Mouse (Mus musculus) kidney, postnatal 25 days (tissue): ENCODE data around the gene Dcaf17.

Experiments
- DNase-seq, 2 experiments: peaks; one replicate each; pipeline ENCODE4 v3.0.0; 2021; ENCODE audit warnings: mixed read lengths in 2 of 2

Dcaf17 gene

DNA sequence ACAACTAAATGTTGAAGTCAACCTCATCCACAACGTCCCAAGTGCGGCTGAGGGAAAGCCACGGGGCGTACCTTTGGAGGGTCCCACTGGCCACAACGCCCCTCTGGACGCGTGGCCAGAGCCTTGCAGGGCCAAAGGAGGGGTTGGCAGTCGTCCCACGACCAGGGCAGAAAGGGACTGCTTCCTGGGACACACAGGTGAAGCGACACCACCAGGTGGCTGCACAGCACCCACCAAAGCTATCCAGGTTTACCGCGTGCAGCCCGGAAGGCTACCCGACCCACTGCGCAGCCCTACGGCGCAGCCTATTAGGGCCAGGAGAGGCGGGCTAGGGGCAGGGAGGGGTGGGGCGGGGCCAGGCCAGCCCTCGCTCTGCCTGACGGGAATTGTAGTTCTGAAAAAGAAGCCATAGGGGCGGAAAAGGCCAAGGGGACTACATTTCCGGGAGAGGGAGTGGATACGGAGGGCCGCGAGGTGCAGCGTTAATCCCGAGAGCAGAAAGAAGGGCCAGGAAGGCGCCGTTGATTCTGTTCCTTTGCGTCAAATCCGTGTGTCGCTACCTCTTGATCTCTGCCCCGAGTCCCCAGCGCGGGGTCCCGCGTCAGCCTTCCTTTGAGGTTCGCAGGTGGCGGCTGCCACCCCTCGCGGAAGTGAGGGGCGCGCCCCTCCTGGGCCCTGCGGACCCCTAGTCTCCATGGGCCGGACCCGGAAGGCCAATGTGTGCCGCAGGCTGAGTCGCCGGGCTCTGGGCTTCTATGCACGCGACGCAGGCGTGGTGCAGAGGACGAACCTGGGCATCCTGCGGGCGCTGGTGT is at the start of gene Dcaf17, which contains the start of gene Mettl8:
TSS of gene Dcaf17 (plus strand) at position 29 of the 815 bp plus-strand sequence.
TSS of gene Mettl8 (minus strand) at position 284 of the 815 bp plus-strand sequence.
- peak; percentile 96 to 97 for DNase-seq

DNA sequence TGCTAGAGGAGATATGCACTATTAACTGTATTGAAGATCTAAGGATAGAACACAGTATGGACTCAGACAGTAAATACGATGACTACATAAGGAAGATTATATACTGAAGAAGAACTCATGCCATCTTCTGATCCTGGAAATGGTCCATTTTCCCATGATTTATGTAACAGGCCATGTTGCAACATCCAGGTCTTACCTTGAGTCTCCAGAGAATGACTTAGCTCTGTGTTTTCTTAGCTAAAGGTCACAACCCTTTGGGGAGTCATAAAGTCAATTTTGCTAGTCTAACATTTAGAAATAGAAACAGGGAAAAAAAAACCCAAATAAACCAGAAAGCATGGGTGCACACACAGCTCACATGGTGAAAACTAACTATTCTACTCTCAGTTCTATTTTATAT is 43.3 kb upstream of the Dcaf17 start:
- no peak for DNase-seq

DNA sequence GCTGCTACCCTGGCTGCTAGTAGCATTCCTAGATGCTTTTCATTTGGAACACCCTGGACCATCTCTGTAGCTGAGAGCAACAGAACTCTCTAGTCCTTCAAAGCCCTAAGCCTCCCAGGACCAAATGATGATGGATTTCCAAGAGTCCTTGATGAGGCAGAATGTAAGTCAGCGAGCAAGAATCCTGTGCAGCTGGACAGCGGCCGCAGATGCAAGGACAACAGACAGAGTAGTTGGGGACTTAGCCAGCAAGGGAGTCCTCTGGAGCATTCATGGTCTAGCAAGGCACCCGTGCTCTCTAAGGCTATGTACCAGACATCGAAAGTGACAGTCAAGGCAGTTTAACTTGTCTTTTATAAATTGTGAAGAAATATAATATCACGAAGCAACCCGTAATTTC is 41.6 kb upstream of the Dcaf17 start:
- no peak for DNase-seq

DNA sequence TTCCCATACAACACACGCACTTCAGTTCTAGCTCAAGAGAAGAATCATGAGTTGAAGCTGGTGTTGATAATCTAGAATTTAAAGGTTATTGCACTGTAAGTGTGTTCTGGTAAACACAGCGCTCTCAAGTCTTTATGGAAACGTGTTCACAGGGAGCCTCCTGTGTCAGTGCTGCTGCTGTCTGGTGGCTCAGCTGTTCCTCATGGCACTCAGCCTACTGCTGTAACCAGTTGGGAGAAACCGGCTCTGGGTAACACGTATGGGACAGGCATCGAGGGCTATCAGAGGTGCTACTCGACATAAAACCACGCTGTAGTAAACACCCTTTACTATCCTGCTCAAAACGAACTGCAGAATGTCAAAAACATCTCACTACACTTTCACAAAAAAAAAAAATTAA is 35.9 kb upstream of the Dcaf17 start:
- DNase-seq = no peak

DNA sequence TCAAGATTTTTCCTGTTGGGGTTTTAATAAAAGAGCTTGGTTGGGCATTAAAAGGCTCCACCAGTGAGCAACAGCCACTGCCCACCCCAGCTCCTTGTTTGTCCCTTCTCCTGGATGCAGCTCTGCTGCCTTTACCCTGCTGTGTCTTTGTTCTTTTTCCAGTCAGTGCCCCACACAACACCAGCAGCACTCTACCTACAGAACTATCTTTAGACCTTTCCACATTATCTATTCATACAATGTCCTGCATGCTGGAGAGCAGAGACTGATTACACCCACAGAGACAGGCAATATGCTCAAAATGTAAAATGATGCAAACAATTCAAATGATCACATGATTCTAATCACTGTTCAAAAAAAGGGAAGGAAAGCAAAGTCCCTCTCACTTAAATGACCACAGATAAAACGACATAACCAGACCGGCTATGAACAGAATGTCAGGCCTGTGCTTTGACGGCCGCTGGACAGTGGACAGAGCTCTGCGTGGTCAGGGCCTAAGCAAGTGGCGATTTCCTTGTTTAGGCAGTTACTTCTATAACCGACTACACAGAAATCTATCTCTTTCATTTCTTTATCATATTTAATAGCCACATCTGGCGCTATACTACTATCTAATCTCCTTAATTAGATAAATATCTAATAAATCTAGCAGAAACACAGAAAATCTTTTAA is 35.3 kb upstream of the Dcaf17 start:
- no peak for DNase-seq

DNA sequence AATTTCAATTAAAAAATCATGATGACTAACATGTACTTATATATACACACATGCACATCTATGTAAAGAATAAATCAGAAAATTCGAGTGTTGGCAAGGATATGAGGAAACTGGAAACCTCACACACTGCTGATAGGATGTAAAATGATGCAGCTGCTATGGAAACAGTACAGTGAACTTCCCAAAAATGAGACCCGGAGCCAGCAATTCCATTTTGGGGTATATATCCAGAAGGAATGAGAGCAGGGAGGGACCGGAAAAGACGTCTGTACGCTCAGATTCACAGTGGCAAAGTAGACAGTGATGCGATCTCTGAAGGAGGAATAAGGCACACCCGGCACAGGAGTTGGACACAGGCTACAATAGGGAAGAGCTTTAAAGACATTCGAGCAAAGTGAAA is 34.5 kb upstream of the Dcaf17 start:
- no peak for DNase-seq

DNA sequence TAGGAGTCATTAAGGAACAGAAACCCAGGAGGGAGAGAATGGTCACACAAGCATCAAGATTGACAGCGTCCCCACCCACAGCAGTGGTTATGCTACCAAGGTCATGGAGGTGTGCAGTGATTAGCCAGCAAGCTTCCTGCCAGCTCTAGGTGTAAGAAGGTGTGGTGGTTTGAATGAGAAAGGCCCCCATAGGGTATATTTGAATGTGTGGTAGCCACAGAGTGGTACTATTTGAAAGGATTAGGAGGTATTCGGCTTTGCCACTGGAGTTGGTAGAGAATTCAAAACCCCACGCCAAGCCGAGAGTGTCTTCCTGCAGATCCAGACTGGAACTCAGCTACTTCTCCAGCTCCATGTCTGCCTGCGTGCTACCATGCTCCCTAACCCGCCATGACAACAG is 32.1 kb upstream of the Dcaf17 start:
- no peak for DNase-seq

DNA sequence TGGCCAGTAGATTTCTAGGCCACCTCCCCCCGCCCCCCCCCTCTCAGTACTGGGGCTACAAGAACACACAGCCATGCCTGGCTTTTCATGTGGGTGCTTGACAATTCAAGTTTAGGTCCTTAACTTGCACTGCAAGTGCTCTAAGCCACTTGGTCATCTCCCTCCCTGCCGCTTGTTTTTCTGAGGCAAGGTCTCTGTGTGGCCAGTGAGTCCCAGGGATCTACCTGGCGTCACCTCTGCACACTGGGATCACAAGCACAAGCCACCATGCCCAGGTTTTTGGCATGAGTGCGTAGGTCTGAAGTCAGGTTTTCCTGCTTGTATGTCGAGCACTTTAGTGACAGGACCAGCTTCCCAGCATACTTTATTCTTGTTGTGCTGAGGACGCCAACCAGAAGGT is 31.1 kb upstream of the Dcaf17 start:
- peak in 1 of 2 experiments; percentile 44 for DNase-seq

DNA sequence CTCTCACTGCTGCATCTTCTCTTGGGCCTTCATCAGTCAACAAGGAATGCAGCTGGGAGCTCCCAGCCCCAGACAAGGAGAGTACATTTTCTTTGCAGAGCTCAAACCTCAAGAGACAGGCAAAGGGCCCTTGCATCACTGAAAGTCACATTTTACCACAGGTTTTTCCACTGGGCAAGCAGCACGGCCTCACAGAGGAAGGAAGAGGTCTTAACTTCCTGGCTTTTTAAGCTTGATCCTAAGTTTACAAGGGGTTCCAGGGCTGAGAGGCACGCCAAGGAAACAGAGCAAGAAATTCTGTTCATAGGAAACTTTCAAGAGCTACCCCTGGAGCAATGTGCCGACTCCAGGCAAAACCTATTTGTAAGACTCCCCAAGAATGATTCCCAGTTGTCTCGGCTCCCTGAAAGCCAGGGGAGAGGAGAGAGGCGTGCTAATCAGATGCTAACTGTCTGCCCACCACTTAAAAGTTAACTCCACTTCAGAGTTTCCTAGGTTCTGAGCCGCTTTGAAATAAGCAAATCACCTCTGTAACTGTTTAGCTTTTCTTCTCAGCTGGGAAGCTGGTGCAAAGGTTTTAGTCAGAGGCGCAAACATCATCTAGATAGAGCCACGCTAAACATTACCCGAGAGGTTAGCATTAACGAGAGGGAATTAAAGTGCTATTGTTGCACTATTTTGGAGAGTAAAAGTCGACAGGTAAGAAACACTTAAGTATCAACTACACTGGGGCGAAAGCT is 29.4 kb upstream of the Dcaf17 start:
- peak; percentile 47 to 60 for DNase-seq

DNA sequence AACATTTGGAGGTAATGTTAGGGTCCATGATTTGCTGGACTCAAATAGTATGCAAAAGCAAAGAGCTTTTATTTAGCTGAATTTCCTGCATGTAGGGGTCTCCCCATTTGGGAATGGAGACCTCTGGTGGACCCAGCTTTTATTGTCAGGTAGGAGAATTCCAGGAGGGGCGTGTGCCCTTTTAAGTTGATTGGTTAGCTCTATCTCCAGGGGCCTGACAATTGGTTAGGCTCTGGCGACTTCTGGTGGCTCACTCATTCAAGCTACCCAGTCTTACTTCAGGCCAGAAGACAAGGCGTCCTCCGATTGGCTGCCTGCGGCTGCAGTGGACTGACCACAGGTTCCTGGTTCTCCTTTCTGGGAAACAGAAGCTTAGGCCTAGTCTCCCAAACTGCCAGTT is 28.3 kb upstream of the Dcaf17 start:
- peak; percentile 27 to 65 for DNase-seq

DNA sequence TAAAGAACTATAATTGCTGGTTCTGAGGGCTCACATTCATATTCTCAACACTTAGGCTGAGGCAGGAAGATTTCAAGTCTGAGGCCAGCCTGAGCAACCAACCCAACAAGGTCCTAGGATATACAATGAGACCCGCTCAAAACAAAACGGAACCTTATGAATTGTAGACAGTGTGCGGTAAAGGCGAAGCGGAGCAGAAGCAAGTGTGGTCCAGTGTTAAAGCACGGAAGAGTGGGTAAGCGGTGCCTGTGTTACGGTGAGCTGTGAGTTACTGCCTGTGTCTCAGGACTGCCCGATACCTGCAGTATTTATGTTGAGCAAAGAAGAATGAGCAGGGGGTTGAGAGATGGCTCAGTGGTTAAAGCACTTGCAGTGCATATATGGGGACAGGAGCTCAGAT is 27.5 kb upstream of the Dcaf17 start:
- DNase-seq = no peak

DNA sequence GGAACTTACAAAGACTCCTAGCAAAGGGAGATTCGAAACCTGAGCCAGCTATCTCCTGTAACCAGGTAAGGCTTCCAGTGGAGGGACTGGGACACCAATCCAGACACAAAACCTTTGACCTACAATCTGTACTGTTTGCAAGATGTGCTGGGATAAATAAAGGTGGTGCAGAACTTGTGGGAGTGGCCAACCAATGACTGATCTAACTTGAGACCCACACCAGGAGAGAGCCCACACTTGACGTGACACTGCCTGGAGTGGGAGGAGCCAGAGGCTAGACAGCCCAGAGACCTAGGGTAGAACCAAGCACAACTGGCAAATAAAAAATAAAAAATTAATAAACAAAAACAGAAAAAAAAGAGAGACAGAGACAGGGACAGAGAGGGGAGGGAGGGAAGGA is 24.5 kb upstream of the Dcaf17 start:
- no peak for DNase-seq

DNA sequence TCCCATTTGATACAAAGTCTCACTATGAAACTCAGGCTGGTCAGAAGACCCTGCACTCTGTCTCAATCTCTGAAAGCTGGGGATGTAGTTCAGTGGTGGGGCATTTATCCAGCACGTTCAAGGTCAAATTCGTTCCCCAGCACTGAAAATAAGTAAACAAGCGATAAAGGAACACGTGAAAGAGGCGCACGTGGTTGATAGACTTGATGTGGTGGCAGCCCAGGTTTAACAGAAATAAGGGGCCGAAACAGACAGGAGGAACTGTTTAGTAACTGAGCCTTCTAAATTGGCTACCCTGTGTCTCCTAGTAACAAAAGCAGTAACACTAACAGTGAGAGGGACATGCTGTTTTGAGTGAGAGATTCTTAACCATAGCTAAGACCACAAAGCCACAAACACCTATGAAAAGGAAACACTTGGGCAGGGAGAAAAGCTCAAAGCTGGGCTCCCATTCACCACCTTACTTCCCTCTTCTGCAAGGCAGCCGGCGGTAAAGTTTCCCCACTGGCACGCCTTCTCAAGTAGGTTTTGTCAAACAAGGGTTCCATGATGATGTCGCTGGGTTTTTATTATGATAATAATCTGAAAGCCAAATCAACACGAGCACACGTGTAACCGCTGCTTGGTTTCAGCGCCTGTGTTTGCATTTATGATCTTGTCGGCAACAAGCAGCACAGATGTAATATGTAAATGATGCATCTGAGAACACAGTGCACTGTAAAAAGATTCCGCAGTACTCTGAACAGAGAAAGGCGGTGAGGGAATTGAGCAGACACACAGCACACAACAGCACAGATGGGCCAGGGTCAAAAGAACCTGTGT is 22.9 kb upstream of the Dcaf17 start:
- no peak for DNase-seq

DNA sequence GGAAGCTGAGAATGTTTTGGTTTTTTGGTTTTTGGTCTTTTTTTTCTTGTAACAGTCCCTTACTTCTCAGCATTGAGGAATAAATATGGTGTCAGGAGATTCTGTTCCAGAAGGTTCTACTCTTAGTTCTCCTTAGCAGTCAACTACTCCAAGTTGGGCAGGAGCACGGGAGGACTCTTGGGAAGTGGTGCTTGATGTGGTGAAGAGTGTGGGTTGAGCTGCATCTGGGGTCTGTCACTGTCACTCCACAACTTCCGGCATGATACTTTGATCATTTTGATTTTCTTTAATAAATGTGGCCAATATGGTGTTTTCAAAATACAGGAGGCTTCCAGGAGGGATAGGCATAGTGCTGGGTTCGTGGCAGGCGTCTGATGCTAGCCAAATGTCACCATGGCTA is 22.1 kb upstream of the Dcaf17 start:
- no peak for DNase-seq

DNA sequence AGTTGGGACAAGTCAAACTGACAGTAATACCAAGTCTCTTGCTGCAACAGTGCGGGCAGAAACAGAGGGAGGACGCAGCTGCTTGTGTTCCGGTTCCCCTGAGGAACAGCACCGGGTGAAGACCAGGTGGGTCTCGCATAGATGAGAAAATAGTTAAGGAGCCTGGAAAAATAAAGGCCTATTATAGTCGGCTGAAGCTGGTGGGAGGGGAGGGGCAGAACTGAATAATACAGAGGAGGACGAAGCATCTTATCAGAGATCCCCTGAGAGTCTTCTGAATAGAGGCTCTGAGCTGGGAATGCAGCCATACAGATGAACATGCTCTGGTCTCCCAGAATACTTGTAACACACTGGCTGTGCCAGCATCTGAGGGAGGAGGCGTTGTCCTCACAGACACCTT is 21.1 kb upstream of the Dcaf17 start:
- DNase-seq = no peak

DNA sequence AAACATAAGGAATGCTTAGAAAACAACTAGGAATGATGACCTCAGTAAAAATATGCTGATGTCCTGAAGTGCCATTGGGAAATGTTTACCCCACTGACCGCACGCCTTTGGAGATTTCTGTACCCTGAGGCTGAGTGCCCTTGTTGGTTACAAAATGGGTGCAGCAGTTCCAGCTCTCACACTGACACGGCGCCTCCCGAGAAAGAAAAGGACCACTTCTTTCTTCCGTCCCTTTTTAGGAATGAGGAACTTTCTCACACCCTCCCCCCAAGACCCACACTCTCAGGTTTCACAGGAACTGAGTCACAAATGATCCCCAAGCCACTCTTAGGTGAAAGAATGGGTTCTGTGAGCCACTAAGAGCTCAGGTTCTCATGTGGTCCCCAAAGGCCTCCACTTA is 17.7 kb upstream of the Dcaf17 start:
- no peak for DNase-seq

DNA sequence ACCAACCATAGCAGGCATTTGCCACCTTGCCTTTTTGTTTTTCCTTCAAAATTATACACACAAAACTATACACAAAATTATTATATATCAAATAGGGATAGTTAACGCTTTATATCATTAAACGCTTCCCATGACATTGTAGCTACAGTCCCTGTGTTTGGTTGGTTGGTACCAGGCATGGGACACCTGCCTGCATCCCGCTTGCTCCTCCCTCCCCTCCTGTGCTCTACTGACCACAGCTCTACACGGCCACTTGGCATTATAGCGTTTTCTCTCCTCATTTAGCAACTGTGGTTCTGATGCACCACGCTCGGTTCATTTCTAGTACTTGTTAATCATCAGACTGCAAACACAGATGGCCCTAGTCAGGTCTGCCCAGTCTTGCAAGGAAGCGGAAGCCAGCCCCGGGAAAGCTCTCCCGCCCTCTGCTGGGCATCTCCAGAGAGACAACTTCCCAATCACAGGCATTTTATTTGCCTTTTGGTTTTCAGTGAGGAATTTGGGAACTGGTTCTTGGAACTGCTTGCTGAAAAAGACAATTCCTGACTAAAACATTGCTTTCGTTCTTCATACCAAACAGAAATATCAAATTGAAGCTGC is 15.5 kb upstream of the Dcaf17 start:
- peak; percentile 85 to 86 for DNase-seq

DNA sequence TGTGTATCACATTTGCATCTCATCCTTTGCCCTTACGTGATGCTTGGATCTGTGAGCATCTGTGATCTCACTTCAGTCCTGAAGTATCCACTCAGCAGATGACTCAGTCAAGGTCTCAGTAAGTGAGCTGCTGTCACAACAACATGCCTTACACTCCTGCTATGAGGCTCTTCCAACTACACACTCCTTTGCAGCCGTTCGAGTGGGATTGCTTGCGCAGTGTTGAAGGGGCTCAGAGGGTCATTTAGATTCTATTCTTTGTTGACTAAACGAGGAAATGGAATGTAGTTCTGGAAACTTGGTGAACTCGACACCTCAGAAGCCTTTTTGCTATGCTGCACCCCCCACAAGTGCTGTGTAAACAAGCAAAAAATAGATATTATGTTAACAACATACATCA is 9.0 kb upstream of the Dcaf17 start:
- DNase-seq = no peak

DNA sequence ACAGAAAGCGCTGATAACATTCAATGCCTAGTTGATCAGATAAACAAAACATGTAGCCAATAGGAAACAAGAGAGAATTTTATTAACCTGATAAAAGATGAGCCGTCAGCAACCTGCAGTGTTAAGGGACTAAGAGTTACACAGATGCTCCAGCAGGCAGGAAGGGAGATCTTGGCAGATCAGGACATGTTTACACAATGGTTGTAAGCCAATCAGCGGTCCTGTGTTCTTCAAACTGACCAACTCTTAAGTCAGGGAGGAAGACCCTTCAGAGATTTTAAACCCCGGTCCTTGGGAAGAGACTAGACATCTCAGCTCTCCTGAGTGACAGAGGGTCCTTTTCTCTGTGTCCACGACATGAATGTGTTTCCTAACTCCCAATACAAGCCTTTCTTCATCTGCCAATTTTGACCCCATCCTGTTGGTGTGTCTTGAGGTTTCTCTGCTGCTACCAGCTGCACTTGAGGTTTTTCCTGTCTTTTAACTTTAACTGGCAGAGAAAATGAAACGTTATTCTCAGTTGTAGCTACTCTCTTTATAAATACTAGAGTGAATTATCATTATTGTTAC is 8.3 kb upstream of the Dcaf17 start:
- DNase-seq = no peak

DNA sequence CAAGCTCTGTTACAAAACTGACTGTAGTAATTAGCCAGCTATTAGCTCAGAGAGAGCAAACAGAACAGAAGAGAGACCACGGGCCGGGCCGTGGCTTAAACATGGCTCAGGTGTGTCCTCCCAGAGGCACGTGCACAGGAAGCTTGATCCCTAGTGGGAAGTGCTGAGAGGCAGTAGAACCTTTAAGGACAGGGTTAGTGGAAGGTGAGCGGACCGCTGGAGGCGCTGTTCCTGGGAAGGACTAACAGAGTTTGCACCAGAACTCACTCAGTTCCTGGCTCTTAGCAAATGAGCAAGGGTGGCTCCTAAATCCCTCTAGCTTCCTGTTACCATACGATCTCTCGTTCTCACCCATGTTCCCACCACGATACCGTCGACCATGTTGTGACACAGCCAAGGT is 6.2 kb upstream of the Dcaf17 start:
- DNase-seq = no peak

DNA sequence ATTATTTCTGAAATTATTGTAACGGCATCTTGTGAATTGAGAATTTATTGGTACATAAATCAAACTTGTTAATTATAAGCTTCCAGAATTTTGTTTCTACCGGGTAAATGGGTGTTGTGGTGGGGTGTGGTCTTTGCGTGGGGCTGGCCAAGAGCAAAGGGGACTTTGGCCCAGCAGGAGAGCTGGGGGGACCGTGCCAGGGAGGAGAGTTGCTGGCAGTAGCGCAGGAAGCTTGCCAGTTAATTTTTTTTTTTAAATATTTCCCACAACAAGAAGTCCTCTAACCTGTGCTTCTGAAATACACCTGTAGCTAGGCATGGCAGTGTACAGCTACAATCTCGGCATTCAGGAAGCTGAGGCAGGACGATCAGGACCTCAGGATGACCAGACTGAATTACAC is 4.6 kb upstream of the Dcaf17 start:
- peak; percentile 57 to 72 for DNase-seq

DNA sequence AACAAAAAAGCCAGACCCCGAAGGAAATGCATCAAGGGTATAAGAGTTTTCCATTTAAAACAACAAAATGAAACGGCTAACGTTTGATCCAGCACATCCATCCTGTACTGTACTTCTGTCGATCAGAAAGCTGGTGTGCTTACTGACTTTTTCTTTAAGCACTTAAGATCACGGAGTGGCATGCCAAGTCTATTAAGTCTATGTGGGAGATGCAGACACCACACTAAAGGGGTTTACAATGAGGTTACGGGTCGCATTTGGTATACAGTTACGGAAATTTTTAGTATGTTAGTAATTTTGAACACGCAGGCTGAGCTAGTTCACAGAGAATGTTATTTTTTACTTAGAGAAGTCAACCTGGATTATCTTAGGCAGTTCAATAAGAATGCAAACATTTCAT is 412 bp upstream of the Dcaf17 start:
- DNase-seq = no peak
